Mouse (Mus musculus) forebrain, embryonic 14.5 days (tissue): Measurements from ENCODE around the gene Ankrd33b. TPM values are rescaled to one million over a fixed set of nuclear protein-coding genes. Genes with fewer than 3 reads are reported as not detected.

Experiments
- ATAC-seq: fragments of 200-750 bp; cut with Nextera tagmentation; 2 replicates; pipeline ENCODE4 v1.8.0; 2017; ENCODE audit warnings: mild to moderate bottlenecking, moderate library complexity
- DNase-seq: peaks from one replicate; pipeline ENCODE4 v3.0.0-alpha.2; 2015; ENCODE audit warnings: low spot score
- H3K27ac ChIP-seq: fragments of 300-500 bp; sonication (generic); 2 replicates; pipeline ENCODE4 v1.5.1; 2014; ENCODE audit warnings: low read depth, mild to moderate bottlenecking, control low read depth, low read length, moderate library complexity
- H3K27me3 ChIP-seq: fragments of 300-500 bp; sonication (generic); replicated peaks from 2 replicates; pipeline ENCODE4 v1.6.1; 2014; ENCODE audit warnings: low read length, control low read depth, mixed read lengths; ENCODE audit not compliant: control insufficient read depth, insufficient read depth
- H3K36me3 ChIP-seq: fragments of 300-500 bp; sonication (generic); 2 replicates; pipeline ENCODE4 v1.6.1; 2014; ENCODE audit warnings: low read length, control low read depth; ENCODE audit not compliant: control insufficient read depth, insufficient read depth
- H3K4me1 ChIP-seq: fragments of 300-500 bp; sonication (generic); 2 replicates; pipeline ENCODE4 v1.6.1; 2014; ENCODE audit warnings: antibody characterized with exemption, low read length, control low read depth; ENCODE audit not compliant: control insufficient read depth, insufficient read depth
- H3K4me2 ChIP-seq: fragments of 300-500 bp; sonication (generic); 2 replicates; pipeline ENCODE4 v1.6.1; 2014; ENCODE audit warnings: mild to moderate bottlenecking, control low read depth, low read length
- H3K4me3 ChIP-seq: fragments of 300-500 bp; sonication (generic); 2 replicates; pipeline ENCODE4 v1.5.1; 2014; ENCODE audit warnings: low read depth, low read length, control low read depth
- H3K9ac ChIP-seq: fragments of 300-500 bp; sonication (generic); 2 replicates; pipeline ENCODE4 v1.6.1; 2014; ENCODE audit warnings: mild to moderate bottlenecking, low read length, control low read depth, moderate library complexity
- H3K9me3 ChIP-seq: fragments of 300-500 bp; sonication (generic); replicated peaks from 2 replicates; pipeline ENCODE4 v1.6.1; 2016; ENCODE audit warnings: low read length, control low read depth, mixed read lengths; ENCODE audit not compliant: control insufficient read depth
- WGBS: fragments of 180-500 bp; shearing (Covaris S2); extraction: QIAGEN DNeasy Blood & Tissue Kit; methylation state at CpG from one replicate; pipeline ENCODE4 v1.1.7; 2014; 5-methylcytosine and 5-hydroxymethylcytosine counted together
- polyA plus RNA-seq: library from polyadenylated mRNA; unstranded; fragments of >200 nt; fragmentation: Nextera tagmentation; extraction: Ambion mirVana; gene quantifications from 2 replicates; pipeline ENCODE4 v1.2.1, GENCODE M21; 2014

The Ankrd33b gene
- polyA plus RNA-seq, 1 experiment from 2014 or later, result 0.70 TPM

DNA sequence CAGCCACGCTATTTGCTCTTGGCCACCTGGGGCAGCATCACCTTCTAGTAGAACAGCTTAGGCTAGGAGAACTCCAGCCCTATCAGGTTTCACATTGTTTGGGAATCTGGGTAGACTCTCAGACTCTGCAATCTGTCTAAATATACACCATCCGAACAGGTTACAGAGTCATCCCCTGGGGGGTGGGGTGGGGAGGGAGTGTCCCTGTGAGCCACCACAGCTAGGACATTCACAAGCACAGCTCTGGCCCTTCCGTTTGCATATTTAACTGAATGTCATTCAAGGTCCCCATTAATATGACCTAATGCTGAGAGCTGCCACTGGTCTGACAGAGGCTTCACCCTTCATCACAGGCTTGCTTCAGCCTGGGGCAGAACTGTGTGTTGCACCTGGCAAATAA, 74.9 kb downstream of the Ankrd33b start:
- Histone ChIP-seq H3K36me3 (no peaks in the 10 kb centered on the region), H3K9me3 (no peaks in the 10 kb centered on the region), H3K4me3 (no peak overlapping the region), H3K4me1 (no peaks in the 10 kb centered on the region), H3K27me3 (peaks cover 16% of the 10 kb centered on the region), H3K9ac (no peak overlapping the region), H3K4me2 (no peak overlapping the region), H3K27ac (no peak overlapping the region)
- no peak for ATAC-seq
- DNase-seq, result no peak
- 44% methylated on average over 3 of the region's 3 CpGs for WGBS

DNA sequence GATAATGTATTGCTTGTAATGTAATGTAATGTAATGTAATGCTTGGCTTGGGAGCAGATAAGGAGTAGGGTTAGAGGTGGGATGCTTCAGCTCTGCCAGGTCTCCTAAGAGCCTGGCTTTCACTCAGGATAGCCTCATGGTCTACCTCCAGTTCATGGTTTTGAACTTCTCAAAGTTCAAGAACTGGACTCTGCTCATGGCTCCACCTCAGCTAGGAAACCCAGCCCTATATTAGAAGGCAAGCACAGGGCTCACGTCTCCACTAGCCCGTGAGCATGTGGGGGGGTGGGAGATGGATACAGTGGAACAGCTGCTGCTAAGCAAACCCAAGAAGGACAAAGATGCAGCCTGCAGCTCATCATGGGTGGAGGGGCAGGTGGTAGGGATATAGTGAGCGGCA, 81.8 kb downstream of the Ankrd33b start:
- H3K27me3 ChIP-seq, result no peaks in the 10 kb centered on the region
- H3K9ac ChIP-seq, result no peak overlapping the region
- no peaks in the 10 kb centered on the region for H3K36me3 ChIP-seq
- H3K4me1 ChIP-seq, result no peaks in the 10 kb centered on the region
- no peak overlapping the region for H3K4me2 ChIP-seq
- H3K4me3 ChIP-seq, result no peak overlapping the region
- H3K27ac ChIP-seq, result no peak overlapping the region
- no peaks in the 10 kb centered on the region for H3K9me3 ChIP-seq
- DNase-seq (no peak), ATAC-seq (no peak)
- WGBS, result 92% methylated on average over 3 of the region's 3 CpGs

DNA sequence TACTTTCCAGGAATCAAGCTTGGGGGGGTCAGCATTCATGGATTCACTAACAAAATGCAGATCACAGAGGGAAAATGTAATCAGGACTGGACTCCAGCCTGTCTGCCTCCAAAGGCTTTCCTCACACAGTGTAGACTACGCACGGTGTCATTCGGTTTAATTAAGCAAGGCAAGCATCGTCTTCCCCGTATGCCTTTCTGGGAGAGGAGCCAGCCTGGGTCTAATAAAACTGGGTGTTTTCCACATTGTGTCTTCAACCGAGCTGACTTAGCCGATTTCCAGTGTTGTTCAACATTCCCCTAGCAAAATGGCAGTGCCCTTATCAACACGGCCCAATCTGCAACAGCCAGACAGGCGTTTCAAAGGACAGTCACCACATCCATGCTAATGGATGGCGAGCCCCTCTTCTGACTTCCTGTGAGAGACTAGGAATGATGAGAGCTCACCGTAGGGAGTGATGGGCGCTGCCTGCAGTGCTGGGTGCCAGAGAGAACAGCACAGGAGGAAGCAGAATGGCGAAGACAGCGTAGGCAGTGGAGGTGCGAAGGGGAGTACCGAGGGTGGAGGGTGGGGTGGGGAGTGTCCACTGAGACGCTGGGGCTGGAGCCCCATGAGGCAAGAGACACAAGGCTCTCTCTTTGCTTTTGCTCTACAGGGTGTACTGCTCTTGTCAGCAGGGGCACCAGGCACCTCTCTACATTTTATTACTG, 82.4 kb downstream of the Ankrd33b start:
- Histone ChIP-seq H3K9ac (no peak overlapping the region), H3K4me1 (no peaks in the 10 kb centered on the region), H3K4me3 (no peak overlapping the region), H3K27me3 (no peaks in the 10 kb centered on the region), H3K9me3 (no peaks in the 10 kb centered on the region), H3K27ac (no peak overlapping the region), H3K36me3 (no peaks in the 10 kb centered on the region), H3K4me2 (no peak overlapping the region)
- ATAC-seq (peak; percentile 66), DNase-seq (peak; percentile 77)
- 73% methylated on average over 17 of the region's 17 CpGs for WGBS

DNA sequence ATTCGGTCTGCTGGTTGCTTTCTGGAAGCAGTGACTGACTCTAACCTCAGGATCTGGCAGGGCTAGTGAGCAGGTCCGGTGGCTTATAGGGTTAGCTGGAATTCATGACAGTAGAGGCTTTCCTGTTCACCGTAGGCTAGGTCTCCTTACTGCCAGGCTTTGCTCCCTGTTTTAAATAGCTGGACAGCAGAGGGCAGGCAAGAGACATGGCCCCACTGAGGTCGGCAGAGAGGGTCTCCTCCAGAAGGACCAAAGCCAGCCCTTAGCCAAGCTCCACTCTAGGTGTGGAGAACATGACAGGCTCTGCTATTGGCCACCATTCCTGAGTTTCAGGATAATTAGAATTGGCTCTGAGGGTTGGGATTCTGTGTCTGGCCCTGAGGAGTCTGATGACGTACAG, 83.4 kb downstream of the Ankrd33b start:
- Histone ChIP-seq H3K9ac (no peak overlapping the region), H3K9me3 (no peaks in the 10 kb centered on the region), H3K4me2 (no peak overlapping the region), H3K4me3 (no peak overlapping the region), H3K4me1 (no peaks in the 10 kb centered on the region), H3K27me3 (no peaks in the 10 kb centered on the region), H3K36me3 (no peaks in the 10 kb centered on the region), H3K27ac (no peak overlapping the region)
- DNase-seq (no peak), ATAC-seq (no peak)
- WGBS, result 76% methylated on average over 5 of the region's 5 CpGs

DNA sequence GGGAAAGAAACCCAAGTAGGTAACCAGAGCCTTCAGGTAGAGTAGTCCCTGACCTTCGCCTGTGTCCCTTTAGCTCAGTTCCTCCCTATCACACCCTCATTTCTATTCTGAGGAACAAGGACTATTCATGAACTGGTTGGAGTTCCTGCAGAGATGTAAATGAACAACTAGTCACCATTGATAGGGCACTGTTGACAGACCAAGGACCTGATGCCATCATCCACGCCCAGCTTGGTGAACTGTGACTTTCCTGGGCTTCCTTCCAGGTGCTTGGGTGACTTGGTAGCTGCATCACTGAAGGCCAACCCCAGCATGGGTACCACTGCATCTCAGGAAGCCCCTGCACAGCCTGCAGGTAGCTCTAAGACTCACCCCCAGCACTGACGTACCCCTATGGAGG, 85.2 kb downstream of the Ankrd33b start:
- H3K4me3 ChIP-seq, result no peak overlapping the region
- no peak overlapping the region for H3K4me2 ChIP-seq
- H3K27me3 ChIP-seq, result no peaks in the 10 kb centered on the region
- 0 out of 2 replicates have a peak, but pooled peaks cover 3% of the 10 kb centered on the region for H3K4me1 ChIP-seq
- no peaks in the 10 kb centered on the region for H3K9me3 ChIP-seq
- ATAC-seq (no peak), DNase-seq (no peak)
- WGBS, result 74% methylated on average over 3 of the region's 3 CpGs
- no peak overlapping the region for H3K27ac ChIP-seq
- H3K9ac ChIP-seq, result no peak overlapping the region
- no peaks in the 10 kb centered on the region for H3K36me3 ChIP-seq

DNA sequence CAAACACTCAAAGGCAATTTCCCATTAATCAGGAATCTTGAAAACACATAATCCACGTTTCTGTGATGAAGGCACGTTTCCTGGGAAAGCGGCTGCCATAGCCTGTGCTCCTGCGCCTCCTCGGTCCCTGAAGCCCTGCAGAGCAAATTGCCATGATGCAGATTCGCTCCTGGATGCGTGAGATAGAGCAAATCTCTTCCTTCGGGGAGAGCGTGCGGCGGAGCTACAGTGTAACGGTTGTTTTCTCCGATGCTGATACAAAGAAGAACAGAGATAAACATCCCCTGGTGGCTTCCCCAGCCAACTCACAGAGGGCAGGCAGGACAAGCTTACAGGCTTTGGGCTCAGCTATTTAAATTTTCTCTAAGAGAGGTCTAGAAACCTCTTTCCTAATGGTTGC, 85.7 kb downstream of the Ankrd33b start:
- no peaks in the 10 kb centered on the region for H3K9me3 ChIP-seq
- H3K4me3 ChIP-seq, result no peak overlapping the region
- H3K27me3 ChIP-seq, result no peaks in the 10 kb centered on the region
- 0 out of 2 replicates have a peak, but pooled peaks cover 3% of the 10 kb centered on the region for H3K4me1 ChIP-seq
- DNase-seq, result no peak
- H3K36me3 ChIP-seq, result no peaks in the 10 kb centered on the region
- WGBS, result 84% methylated on average over 13 of the region's 13 CpGs
- ATAC-seq, result no peak
- H3K4me2 ChIP-seq, result no peak overlapping the region
- H3K9ac ChIP-seq, result no peak overlapping the region
- H3K27ac ChIP-seq, result no peak overlapping the region

DNA sequence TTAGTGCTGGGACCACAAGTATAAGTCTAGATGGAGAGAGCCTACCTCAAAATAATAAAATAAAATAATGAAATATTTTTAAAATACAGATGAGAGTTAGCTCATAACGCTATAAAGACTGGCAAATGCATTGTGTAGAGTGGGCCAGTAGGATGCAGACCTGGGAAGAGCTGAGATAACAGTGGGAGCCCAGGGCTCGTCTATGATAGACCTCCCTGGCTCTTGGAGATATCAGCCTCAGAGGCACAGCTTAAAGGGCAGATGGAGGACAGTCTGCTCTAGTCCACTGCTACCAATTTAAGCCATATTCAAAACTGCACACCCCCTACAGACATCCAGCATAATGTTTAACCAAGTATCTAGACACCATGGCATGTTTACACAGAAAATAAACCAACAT, 86.8 kb downstream of the Ankrd33b start:
- DNase-seq, result no peak
- Histone ChIP-seq H3K4me1 (0 out of 2 replicates have a peak, but pooled peaks cover 3% of the 10 kb centered on the region), H3K36me3 (no peaks in the 10 kb centered on the region), H3K9ac (no peak overlapping the region), H3K9me3 (no peaks in the 10 kb centered on the region), H3K4me3 (no peak overlapping the region), H3K27me3 (no peaks in the 10 kb centered on the region), H3K4me2 (no peak overlapping the region), H3K27ac (no peak overlapping the region)
- 86% methylated on average over 2 of the region's 2 CpGs for WGBS
- ATAC-seq, result no peak

DNA sequence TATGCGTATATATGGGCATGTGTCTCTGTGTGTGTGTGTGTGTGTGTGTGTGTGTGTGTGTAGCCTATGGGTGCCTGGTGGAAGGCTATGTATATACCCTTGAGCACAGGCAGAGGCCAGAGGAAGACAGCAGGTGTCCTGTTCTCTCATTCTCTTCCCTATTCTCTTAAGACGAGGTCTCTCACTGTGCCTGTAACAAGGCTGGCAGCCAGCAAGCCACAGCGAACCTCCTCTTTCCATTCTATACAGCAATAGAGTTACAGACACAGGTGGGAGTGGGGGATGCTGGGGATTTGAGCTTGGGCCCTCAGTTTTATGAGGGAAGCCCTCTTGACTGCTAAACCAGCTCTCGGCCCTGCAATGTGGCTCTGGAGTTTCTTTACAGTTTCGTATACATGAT, 87.5 kb downstream of the Ankrd33b start:
- H3K4me3 ChIP-seq, result no peak overlapping the region
- H3K4me2 ChIP-seq, result no peak overlapping the region
- no peaks in the 10 kb centered on the region for H3K27me3 ChIP-seq
- no peak overlapping the region for H3K9ac ChIP-seq
- H3K9me3 ChIP-seq, result no peaks in the 10 kb centered on the region
- ATAC-seq, result no peak
- no peaks in the 10 kb centered on the region for H3K36me3 ChIP-seq
- DNase-seq, result no peak
- H3K27ac ChIP-seq, result no peak overlapping the region
- WGBS, result 61% methylated on average over 5 of the region's 5 CpGs
- 0 out of 2 replicates have a peak, but pooled peaks cover 3% of the 10 kb centered on the region for H3K4me1 ChIP-seq

DNA sequence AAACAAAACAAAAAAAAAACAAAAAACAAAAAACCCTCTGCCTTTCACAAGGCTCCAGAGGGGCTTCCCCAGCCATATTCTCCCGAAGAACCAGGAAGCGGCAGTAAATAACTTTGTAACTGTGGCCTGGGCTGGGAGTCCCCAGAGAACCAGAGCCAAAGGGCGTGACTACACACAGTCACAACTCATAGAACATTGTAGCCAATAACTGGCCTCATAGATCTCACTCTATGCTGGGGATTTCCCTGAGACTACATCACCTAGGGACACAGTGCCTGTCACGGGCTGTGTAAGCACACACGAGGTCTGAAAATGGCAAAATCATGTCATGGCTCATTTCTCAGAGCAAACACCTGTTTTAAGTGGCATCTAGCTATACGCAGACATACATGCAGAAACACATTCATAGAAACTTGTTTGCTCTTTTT, 87.9 kb downstream of the Ankrd33b start:
- H3K4me2 ChIP-seq, result no peak overlapping the region
- H3K27me3 ChIP-seq, result no peaks in the 10 kb centered on the region
- no peak overlapping the region for H3K27ac ChIP-seq
- no peaks in the 10 kb centered on the region for H3K9me3 ChIP-seq
- no peak overlapping the region for H3K4me3 ChIP-seq
- no peaks in the 10 kb centered on the region for H3K36me3 ChIP-seq
- 87% methylated on average over 6 of the region's 6 CpGs for WGBS
- H3K9ac ChIP-seq, result no peak overlapping the region
- ATAC-seq, result no peak
- DNase-seq, result no peak
- H3K4me1 ChIP-seq, result 0 out of 2 replicates have a peak, but pooled peaks cover 3% of the 10 kb centered on the region
